Mouse (Mus musculus) lung, postnatal 25 days (tissue): ENCODE measurements at regions not wholly inside any gene's neighbourhood (a gene's known extent, or its start where the extent isn't known, plus 50 kb on each side); places are given as distances from the start of the nearest gene placed in this dataset.

Experiments
- DNase-seq: peaks from one replicate; pipeline ENCODE4 v3.0.0; 2022; ENCODE audit warnings: low spot score

GRCm38 (mm10) chr5:90164434-90164833 lies 59.4 kb downstream of the Cox18 start:
- DNase-seq, result peak; percentile 23

DNA sequence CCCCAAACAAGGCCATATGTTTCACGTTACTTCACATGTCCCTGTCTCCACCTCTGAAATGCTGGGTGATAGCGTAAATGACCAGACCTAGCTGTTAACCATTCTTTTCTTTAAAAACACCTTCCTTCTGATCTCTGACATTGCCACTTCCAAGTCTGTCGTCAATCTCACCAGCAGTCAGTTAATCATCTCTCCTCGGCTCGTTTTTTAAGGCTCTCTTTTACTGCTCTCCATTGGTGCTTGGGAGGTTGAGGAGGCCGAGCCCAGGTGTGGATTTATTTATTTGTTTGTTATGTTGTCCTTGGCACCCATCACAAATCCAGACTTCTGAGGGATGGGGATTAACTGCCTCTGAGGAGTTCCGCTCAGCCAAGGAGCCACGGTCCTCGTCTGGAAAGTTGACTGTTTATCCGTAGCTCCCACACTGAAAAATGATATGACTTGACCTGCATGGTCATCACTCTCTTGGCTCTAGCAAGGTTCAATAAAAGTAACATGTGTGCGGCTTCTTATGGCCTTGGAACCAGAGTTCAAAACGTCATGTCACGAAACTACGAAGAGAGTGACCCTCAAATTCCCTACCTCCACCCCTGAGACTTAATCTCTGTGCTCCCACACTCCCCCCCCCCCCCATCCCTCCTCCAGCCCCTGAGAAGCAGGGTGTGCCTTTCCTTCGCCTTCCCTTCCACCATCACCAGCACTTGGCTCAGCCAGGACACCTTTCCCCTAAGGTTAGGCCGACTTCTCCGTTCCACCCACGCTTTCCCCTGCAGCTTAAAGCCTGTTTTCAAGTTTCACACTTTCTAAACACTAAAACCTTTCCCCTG lies 60.6 kb downstream of the Cox18 start:
- no peak for DNase-seq

GRCm38 (mm10) chr5:90160281-90160680 lies 63.5 kb downstream of the Cox18 start:
- no peak for DNase-seq

- DNase-seq, result no peak
Measured at GRCm38 (mm10) chr5:90156522-90156921, 67.3 kb downstream of the Cox18 start.

- no peak for DNase-seq
Measured at GRCm38 (mm10) chr5:90149611-90150532, 73.9 kb downstream of the Cox18 start.

DNA sequence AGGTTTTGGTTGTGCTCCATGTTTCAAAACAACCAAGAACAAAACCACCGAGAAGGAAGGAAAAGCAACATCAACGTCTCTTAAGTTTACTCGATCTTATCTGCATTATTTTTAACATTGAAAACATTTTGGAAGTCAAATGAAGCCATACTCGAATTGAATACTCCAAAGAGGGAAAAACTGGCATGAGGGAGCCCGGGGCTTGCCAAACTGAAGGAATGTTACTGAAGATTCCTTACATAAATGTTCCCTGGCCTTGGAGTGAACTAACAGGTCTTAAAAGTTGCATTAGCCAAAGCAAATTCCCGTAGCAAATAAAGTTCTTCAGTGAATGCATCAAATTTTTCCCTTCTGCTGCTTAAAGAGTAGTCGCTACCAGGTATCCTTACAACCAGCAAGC lies 87.8 kb downstream of the Cox18 start:
- DNase-seq, result peak; percentile 43

DNA sequence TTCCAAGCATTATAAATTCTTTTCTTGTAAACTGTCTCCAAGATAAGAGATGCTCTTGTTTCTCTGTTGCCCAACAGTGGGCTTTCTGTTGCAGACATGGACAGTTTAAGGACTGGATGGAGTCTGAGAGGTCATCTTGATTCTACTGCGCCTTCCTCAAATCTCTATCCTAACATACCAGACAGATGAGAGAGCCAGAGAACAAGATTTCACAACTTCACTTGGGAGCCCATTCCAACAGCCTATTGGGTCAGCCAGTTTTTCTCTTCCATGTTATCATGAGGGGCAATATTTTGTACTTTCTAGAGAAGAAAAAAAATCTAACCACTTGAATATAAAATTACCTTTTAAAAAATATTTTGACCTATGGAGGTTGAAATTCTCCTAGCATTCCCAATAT lies 116.8 kb downstream of the Cox18 start:
- DNase-seq, result peak; percentile 25

GRCm38 (mm10) chr5:90104672-90105071 lies 119.1 kb downstream of the Cox18 start:
- peak; percentile 16 for DNase-seq

GRCm38 (mm10) chr5:90088541-90088940 lies 135.3 kb downstream of the Cox18 start:
- DNase-seq, result no peak

- peak; percentile 20 for DNase-seq
Measured at GRCm38 (mm10) chr5:90086491-90086890, 137.3 kb downstream of the Cox18 start.

DNA sequence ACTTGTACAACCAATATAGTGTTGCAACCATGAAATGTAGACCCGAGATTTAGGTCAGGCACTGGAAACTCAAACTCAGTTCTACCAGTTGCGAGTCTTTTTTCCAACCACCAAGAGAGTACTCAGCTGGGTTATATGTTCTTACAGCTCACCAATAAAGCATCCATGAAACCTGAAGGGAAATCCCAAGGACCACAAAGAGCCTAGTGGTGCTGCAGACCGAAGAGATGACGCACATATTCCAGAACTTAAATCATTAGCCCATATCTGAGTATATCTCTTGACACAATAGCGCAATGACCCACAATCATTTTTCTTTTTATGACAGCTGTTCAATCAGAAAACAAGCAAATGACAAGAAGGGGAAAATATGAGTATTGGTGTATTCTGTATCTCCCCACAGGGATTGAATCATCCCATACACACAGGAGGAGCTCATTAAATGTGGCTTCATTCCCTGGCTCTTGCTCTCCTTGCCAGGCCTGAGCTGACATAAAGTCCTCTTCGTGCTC lies 146.7 kb downstream of the Cox18 start:
- no peak for DNase-seq

DNA sequence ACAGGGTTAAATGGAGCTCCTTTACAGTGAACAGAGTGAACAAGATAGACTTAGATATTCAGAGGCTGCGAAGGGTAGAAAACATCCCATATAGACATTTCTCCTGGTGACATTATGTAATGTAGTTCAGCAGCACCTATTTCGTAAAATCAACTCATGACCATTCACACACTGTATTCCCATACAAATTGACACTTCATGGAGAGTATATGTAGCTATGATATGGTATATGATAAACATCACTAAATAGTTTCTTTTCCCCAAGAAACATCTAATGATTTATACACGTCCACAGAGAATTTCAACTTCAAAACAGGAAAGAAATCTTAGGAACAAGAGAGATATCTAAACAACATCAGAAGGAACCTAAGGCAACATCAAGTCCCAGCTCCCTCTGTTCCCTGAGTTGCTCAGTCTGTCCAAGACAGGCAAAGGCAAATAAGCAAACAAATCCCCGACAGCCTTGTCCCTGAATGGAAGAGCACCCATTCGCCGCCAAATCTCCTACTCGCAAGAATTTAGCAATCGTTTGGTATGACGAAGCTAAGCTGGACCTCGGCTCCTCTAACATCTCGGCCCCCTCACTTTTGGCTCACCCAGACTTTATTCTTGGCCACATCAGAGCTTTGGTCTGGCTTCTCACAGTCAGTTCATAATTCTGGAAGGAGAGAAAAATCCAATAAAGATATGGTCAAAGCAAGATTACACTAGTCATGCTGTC lies 148.0 kb downstream of the Cox18 start:
- peak; percentile 46 for DNase-seq

DNA sequence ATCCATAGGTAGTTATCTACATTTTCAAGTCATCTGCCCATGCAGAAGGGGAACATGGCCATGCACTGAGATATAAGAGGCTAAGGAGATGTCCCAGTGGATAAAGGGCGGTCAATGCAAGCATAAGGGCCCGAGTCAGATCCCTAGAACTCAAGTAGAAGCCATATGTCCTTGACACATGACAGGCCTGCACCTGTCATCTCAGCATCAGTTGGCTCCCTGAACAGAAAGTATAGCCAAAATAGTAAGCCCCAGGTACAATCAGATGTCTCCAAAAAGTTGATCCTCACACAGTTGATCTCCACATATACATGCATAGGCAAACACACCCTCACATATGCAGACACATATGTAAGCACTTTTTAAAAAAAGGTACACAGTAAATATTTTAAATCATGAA lies 152.0 kb downstream of the Cox18 start:
- no peak for DNase-seq

DNA sequence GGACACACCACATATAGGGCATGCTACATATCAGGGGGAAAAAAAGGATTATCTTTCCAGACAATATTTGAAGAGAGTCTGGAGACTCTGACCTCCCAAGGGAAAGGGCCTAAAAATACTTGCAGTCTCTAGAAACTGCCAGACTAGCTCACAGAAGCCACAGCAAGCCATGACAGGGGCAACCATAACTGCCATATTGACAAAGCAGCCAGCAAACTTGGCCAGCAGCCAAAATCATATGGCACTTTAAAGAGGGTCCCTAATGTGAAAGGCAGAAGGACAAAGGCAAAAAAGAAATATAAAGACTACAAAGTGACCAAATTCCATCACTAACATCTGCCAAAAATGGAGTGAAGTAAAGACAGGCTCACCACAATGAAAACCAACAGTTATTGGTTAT lies 155.2 kb downstream of the Cox18 start:
- no peak for DNase-seq

DNA sequence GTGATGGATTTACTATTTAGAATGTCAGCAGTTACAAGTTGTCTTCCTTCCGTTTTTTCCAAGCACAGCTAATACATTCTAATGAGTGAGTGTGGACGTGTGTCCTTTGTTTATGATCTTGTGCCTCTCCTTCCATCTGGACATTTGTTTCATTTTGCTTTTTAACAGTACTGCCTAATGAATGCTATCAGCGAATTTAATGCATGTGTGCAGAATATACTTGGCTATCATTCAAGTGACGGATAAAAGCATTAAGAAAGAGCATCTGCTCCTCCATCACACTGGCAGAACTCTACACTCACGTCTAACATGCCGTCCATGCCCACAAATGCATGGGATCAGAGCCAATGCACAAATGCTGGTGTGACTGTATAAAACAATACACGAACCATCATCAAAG lies 156.0 kb downstream of the Cox18 start:
- no peak for DNase-seq

GRCm38 (mm10) chr5:90065884-90066615 lies 157.8 kb downstream of the Cox18 start:
- peak; percentile 8 for DNase-seq

- no peak for DNase-seq
Measured at GRCm38 (mm10) chr5:90055686-90056085, 168.1 kb downstream of the Cox18 start.

- no peak for DNase-seq
Measured at GRCm38 (mm10) chr5:90052516-90052915, 169.4 kb upstream of the Adamts3 start.

- no peak for DNase-seq
Measured at GRCm38 (mm10) chr5:90049856-90050255, 166.7 kb upstream of the Adamts3 start.

GRCm38 (mm10) chr5:90042781-90043180 lies 159.6 kb upstream of the Adamts3 start:
- DNase-seq, result no peak

DNA sequence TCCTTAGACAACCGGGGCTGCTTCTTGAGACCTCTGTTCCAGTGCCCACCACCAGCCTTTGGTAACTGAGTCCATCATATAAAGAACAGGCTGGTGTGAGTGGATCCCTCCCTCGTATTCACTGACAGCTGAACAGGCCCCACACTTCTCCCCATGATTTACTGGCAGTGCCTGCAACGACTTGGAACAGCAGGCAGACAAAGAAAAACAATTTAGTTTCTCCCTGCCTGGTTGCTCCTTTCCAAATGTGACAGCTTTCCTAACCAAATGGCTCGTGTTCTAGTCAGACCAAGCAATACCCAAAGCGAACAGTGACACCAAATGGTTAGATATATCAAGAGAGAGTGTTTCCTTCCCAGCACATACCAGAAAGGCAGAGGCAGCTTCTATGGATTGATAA lies 150.0 kb upstream of the Adamts3 start:
- DNase-seq, result peak; percentile 39
